Mouse (Mus musculus): ENCODE measurements around the gene Hinfp.
"Not testable (repeated sequence)": the region's sequence is repeated elsewhere in the genome, so short reads cannot be mapped to it uniquely, and the experiment has no call there.

Hinfp gene

DNA sequence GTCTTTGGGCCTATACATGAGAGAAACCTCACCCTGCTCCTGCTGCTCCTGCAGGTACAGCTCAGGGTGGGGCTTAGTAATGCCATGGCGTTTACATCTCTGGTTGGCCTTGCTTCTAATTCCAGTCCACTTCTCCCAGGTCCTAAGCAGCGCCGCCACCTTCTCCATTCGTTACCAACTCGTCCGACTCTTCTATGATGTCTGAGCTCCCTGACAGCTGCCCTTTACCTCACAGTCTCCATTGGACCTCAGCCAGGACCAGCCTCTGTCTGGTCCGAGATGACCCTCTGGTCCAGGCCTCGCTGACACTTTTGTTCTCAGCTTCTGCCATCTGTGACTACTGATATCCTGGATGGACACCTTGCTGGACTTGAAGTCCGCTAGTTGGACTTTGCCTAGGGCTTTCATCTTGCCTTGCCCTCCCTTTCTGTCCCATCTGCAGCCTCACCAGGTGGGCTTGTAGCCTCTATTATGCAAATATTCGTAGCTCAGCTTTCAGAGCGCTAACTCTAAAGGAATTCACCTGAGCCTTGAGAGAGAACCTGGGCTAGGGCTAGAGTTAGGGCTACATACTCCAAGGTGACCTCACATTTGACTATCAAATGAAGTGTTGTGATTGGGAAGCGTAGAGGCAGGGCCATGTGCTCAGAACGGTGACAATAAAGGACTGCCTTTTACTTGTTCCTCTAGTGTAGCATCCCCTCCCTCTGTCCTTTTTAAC, 27.6 kb upstream of the Hinfp start:
- peak in 1 of 2 experiments; percentile 54 for DNase-seq (ENCODE audit: low spot score in 2 of 2)

DNA sequence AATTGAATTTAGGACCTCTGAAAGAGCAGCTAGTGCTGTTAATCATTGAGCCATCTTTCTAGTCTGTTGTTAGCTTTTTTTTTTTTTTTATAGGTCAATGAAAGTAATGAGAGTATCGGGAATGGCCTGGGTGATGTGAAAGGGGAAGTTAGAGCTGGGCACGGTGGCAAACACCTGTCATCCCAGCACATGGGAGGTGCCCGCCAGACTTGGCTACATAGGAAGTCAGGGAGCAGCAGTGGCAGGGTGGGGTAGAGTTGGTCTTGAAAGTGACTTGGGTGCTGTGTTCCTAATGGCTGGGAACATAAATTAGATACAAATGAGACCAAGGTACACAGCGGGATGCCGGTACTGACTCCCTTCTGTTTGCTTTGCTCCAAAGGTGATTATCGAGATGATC, 25.3 kb upstream of the Hinfp start:
- no peak for DNase-seq (ENCODE audit: low spot score in 2 of 2)

DNA sequence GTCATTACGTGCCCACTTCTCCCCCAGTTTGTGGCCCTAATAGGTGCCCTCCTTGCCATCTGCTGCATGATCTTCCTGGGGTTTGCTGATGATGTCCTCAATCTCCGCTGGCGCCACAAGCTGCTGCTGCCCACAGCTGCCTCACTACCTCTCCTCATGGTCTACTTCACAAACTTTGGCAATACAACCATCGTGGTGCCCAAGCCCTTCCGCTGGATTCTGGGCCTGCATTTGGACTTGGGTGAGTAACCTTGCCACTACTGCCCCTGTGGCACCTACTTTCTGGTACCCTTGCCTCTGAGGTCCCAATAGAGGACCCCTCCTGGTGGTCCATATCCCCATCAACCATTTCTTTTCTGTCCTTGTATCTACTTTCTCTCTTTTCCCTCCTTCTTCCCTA, 22.5 kb upstream of the Hinfp start:
- DNase-seq (ENCODE audit: low spot score in 2 of 2): no peak

DNA sequence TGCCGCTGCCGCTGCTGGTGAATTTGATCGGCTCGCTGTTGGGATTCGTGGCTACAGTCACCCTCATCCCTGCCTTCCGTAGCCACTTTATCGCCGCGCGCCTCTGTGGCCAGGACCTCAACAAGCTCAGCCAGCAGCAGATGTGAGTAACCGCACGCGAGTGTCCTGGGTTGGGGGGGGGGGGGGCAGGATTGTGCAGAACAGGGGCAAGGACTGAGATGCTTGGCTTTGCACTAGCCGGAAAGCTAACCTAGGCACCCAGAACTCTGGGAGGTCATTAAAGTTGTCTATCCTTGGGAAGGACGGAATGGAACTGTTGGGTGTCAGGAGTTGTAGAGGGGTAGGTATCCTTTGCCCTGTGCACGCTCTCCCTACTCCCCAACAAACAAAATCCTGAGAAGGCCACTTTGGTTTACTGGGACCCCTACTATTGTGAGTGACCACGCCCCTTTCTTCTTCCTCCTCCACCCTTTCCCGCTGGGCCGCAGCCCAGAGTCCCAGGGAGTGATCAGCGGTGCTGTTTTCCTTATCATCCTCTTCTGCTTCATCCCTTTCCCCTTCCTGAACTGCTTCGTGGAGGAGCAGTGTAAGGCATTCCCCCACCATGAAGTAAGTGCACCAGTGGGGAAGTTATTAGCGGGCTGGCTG, 21.7 kb upstream of the Hinfp start:
- DNase-seq (ENCODE audit: low spot score in 2 of 2): no peak

DNA sequence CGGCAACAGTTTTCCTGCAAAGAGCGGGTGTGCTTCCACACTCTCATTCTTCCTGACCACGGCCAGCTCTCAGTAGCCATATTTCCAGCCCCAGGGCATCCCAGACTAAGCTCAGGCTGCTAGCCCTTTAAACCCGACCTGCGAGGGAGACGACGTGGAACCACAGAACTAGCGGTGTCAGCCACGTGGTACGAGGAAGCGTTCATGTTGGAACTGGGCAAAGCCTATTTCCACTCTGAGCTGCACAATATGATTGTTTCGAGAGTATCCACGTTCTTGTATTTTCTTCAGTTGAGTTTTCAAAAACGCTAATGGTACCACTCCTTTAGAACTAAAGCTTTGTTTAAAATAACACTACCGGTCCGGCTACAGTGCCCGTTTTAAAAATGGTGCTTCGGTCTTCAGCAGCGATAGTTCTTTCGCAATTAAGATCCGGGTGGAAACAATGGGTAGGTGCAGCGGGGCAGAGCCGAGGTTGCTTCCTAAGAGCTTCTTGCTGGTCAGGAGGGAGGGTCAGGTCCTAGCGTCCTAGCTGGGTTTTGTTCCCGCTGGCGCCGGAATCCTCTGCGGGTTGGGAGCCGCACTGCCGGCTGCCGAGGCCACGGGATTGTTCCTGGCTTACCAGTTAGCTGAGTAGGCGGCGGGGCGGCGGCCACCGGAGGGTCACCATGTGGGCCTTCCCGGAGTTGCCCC, 21.0 kb upstream of the Hinfp start:
- peak; percentile 90 to 93 for DNase-seq (ENCODE audit: low spot score in 2 of 2)

DNA sequence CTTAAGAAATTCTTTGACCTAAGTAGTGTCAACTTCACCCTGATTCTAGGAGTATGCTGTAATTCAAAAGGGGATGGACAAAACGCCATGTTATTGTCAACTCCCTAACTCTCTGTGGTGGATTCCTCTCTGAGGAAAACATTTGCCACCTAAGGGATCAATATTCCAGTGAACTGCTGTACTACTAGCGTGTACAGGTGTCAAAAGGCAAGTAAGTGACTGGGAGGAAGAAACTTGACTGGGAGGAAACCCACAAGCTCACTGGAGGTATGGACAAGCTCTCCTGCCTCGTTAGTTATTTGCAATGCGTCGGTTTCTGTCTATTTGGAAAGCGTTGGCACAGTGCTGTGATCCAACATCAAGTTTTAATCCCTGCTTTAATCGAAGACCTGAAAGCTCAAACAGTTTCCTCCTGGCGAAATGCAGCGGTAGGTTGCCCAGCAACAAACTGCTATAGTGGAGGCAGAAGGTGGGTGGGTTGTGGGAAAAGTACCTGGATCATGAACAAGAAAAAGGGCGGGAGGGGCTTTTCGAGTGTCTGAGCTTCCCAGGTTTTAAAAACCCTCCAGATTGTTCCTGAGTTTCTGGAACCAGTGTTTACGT, 20.4 kb upstream of the Hinfp start, which contains the start of gene Dpagt1:
Dpagt1 (plus strand) TSS at position 252 of the 603 bp plus-strand sequence.
- DNase-seq (ENCODE audit: low spot score in 2 of 2): no peak

DNA sequence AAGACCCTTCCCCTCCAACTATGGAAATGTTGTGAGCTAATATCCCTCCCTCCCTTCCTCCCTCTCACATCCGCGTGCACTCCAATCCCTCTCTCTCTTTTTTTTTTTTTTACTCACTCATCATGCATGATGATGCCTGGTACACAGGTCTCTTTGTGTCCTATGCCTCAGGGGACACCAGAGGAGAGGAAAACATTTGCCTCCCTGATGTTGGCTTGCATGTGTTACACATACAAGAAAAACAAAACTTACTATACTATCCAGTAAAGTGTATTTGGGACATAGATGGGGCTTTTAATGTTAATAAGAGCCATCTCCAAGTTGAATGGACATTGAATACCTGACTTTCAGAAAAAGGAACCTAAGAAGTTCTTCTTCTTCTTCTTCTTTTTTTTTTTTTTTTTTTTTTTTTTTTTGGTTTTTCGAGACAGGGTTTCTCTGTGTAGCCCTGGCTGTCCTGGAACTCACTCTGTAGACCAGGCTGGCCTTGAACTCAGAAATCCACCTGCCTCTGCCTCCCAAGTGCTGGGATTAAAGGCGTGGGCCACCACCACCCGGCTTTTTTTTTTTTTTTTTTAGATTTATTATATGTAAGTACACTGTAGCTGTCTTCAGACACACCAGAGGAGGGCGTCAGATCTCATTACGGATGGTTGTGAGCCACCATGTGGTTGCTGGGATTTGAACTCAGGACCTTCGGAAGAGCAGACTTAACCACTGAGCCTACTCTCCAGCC, 19.7 kb upstream of the Hinfp start:
- not testable (repeated sequence) for DNase-seq (ENCODE audit: low spot score in 2 of 2)

DNA sequence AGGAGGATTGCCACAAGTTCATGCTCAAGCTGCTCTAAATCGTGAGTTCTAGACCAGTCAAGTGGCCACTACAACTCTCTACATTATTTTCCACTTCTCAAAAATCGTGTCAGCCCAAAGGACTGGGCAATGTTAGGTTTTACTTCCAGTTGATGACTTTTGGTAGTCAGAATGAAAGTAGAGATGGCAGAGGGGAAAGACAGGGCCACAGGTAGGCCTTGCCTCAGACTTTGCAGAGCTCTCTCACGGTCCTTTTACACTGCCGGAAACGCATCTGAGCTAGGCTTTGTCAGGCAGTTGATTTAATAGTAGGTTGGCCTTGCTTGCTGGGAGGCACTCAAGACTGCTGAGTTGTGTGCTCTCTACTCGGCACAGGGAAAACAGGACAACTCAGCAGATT, 18.7 kb upstream of the Hinfp start:
- DNase-seq (ENCODE audit: low spot score in 2 of 2): no peak

DNA sequence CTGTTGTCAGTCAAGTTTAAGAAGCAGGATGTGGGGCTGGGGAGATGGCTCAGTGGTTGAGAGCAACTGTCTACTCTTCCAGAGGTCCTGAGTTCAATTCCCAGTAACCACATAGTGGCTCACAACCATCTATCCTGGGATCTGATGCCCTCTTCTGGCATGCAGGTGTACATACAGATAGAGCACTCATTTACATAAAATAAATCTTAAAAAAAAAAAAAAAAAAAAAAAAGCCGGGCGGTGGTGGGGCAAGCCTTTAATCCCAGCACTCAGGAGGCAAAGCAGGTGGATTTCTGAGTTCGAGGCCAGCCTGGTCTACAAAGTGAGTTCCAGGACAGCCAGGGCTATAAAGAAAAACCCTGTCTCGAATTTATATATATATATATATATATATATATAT, 18.2 kb upstream of the Hinfp start:
- not testable (repeated sequence) for DNase-seq (ENCODE audit: low spot score in 2 of 2)

DNA sequence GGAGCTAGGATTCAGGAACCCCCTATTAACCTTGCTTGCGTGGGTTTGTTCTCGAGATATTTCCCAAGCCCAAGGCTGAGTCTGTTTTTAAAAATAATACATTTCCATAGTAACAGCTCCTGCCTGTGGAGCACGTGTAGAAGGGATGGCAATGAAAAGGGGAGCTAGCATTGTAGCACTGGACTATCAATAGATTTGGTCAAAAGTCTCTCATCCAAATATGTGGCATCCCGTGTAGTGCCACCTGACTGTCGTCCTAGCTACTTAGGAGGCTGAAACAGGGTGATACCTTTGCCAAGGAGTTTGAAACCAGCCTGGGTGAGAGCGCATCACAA, 15.3 kb upstream of the Hinfp start:
- DNase-seq (ENCODE audit: low spot score in 2 of 2): peak in 1 of 2 experiments; percentile 78

DNA sequence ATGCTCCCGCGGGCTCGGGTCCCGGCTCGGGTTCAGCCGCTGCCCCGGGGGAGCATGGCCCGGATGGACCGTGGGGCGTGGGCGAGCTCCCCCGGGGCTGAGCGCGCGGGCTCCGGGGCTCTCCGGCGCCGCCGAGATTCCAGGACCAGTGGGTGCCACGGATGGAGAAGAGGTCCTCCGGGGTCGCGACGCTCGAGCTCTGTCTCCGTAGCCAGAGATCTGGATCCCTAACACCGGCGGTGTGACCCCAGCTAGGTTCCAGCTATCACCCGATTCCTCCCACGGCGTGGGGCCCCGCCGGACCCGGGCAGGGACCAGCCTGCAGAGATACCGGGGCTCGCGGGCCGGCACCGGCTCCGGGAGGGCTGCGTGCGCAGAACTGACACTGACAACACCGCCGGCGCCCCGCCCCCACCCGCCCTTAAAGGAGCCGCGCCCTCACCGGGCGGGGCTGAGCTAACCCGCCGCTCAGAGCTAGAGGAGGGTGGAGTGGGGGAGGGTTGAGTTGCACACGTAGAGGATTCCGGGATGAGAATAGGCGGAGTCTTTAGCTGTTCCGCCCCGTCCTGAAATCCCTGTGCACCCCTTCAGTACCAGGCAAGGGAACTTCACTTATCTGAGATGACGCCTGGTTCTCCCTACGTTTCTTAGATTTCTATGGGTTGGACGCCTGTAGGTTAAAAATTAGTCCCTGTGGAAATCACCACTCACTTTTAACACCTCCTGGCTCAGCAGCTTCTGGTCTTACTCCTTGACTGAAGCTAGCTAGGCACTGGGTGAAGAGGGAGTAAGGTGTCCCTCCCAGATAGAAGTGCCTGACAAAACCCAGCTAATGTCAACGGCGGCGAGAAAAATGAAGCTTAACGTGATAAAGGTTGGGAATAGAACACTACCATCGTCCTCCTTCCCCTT, 14.7 kb upstream of the Hinfp start, which contains the start of gene C2cd2l:
C2cd2l (minus strand) TSS at position 399 of the 912 bp plus-strand sequence.
- peak; percentile 96 to 98 for DNase-seq (ENCODE audit: low spot score in 2 of 2)

DNA sequence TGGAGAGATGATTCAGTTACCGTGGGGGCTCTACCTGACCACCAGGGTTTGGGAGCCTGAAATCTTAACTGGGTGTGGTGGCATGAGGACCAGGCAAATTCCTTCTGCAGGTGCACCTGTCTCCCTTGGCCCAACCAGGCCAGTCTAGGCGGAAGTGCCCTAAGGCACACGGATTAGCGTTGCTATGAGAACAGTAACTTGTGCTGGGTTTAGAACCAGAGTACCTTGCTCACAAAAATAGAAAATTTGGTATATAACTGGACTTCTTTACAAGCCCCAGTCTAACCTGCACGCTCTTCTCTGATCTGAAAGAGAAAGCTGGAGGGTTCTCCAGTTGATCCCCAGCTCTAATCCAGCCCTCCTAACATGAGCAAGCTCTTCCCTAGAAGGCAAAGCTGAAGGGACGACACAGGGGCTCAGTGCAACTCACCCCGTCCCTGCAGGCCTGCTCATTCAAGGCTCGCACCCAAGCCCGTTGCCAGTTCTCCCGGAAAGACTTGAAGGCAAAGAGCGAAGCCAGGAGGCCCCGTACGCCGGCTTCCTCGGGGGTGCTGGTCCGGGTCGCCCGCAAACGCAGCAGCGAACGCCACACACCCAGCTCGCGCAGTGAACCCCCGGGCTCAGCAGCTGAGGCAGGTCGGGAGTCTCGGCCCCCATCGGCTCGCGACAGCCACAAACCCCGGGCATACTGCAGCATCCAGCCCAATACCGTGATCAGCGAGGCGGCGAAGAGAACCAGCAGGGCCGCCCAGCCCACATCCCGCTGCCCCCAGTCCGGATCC, 13.8 kb upstream of the Hinfp start:
- DNase-seq (ENCODE audit: low spot score in 2 of 2): peak; percentile 57 to 58

DNA sequence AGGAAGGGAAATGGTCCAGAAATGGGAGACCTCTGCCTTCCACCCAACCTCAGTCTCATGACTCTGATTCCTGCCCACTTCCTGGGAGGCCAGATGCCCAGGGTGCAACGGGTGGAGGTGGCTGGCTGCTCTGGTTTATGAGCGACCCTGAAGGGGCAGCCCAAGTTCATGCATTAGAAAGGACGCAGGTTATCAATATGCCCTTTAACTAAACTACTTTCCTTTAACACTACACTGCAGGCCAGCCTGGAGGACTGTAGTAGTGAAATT, 13.3 kb upstream of the Hinfp start:
- DNase-seq (ENCODE audit: low spot score in 2 of 2): no peak

DNA sequence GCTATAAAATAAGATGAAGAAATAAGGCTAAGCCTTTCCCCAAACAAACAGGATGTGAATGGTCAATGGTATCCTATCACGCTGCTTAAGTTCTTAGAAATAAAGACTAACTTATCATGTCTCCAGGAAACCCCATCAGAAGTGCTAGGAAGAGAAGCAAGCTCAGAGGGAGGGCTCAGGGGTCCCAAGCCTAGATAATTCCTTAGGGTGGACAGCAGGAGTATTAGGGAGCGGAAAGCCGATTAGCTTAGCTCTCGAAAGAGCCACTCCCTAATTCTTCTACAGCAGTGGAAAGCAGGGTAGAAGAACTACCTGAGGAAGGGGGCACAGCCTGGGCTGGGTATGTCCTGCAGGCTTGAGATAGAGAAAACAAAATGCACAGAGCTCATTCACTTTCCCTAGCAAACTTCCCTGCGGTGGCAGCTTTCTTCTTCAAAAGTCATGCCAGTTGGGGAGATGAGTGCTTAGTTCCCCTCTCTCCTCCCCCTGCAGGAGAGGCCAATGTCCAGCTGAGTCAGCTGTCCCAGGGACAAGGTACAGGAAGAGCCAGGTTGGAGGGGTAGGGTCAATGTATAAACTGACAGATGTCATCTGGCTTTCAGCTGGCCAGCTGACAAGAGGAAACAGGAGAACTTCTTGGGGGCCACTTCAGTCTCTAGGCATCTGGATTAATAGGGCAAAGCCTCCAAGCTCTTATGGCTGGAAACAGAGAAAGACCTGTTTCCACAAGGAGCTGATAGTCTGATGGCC, 12.8 kb upstream of the Hinfp start:
- no peak for DNase-seq (ENCODE audit: low spot score in 2 of 2)

DNA sequence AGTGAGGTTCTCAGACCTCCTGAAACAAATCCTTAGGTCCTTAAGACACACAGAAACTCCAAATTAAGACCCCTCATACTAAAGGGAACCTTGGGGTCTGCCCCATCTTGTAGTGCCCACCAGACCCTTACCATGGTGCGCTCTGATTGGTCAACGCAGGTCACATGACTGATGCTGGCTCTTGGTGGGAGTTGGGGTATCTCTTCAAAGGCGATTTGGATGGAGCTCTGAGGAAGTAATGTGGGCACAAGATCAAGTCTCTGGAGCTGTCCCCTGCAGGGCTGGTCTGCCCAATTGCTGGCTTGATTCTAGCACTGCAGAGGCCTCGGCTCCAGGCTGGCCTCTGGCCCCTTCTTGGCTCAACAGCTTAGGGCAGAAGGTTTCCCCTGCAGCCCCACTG, 12.0 kb upstream of the Hinfp start:
- DNase-seq (ENCODE audit: low spot score in 2 of 2): no peak

DNA sequence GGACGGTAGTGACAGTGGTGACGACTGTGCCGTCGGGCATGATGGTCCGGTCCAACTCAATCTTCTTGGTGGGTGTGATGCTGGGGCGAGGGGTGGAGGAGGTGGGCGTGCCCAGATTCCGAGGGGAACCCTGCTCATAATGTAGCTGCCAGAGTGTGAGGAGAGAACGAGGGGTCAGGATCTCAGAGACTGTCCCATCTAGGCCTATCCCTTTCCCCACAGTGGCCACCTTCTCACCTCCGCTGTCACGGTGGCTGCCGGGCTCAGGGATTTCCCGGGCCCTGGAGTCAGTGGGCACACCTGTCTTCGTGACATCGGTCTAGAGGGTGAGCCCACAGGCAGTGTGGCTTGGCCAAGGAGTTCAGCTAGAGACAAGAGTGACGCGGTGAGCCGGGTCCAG, 9.4 kb upstream of the Hinfp start:
- DNase-seq (ENCODE audit: low spot score in 2 of 2): no peak

DNA sequence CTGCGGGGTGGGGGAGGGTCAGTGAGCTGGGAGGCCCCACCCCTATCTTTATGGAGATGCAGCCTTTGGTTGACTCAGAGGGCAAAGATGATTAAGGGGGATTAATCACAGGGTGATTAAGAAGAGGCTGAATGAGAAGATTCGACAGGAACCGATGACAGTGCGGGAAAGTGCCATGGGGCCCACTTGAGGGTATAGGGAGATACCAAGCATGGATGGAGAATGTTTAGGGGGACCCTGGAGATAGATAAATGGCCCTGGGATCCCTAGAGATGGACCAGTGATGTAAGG, 8.7 kb upstream of the Hinfp start:
- DNase-seq (ENCODE audit: low spot score in 2 of 2): no peak

DNA sequence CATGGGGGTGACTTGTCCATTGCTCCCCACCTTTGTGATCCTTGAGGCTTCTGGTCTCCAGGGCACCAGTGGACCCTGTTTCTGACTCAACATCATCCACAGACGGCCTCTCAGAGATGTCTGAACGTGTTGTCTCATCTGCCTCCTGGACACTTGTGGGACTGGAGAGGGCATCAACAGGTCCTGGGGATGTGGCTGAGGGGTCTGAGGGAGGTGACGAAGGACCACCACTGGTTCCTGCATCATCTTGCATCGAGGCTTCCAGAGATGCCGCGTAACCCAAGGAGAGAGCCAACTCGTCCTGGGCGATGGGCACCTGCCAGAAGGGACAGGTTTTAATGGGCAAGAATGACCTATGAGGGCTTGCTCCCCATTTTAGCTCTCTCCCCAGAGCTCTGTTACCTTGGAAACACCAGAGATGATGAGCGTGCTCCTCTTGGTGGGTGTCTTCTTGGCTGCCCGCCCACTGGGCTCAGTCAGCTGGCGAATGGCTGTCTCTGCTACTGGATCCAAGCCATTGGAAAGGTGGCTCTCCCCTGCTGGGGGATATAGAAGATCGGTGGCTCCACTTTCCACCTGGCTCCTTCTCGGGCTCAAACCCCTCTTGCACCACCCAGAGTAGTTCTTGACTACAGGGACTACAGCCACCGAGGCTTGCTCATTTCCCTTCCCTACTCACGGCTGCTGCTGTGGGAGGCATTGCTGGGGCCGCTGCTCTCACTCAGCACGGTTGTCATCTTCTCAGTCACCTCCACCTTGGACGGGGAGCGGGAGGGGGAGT, 8.2 kb upstream of the Hinfp start:
- peak; percentile 89 to 91 for DNase-seq (ENCODE audit: low spot score in 2 of 2)

All from right cerebral cortex, postnatal 10 days (tissue).